Mouse (Mus musculus) c-Kit-negative CD71-positive TER-119-positive erythroid progenitor cells, embryonic 14.5 days (primary cell): Measurements from ENCODE around the gene E130308A19Rik.

Experiments
- DNase-seq: peaks from one replicate; pipeline ENCODE4 v3.0.0-alpha.2; 2013; ENCODE audit warnings: low read depth, low spot score

Gene E130308A19Rik

DNA sequence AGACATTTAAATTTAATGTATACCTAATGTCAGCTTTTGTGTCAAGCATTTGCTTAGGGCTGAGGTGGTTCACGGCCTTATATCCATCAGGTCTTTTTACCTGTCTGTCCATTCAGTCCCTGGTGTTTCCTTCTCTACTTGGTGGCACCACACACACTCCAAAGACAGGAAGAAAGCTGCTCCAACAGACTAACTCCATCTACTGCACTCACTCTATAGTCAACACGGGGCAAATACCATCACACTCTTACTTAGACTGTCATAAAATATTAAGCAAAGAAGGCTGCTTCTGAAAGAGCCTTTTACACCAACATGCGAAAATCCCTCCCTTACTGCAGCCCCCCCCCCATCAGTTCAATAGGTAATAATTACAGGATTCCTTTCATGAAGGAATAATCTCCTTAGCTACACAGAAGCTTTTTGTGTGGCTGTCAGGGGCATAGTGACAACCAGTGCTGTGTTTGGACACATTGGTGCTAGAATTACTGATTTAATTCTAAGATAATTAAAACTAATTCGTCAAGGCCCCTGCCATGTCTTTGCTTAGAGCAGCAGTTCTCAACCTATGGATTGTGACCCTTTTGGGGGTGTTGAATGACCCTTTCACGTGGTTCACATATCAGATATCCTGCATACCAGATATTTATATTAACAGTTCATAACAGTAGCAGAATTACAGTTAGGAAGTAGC lies 101.3 kb downstream of the E130308A19Rik start:
- DNase-seq: no peak

DNA sequence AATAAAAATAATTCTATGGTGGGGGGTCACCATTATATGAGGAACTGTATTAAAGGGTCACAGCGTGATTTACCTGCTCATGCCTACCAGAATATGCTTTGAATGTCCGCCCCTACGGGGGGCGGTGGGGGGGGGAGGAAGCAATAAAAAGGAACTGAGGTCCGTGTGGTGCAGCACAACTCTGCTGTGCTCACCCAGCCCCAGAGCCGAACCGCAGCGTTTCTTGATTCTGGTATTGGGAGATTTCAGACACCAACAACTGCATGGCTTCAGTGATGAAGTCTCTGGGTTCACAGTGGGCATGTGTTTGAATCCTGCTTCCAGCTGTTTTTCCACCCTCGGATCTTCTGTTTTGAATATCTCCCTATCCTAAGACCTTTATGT lies 101.9 kb downstream of the E130308A19Rik start:
- no peak for DNase-seq

DNA sequence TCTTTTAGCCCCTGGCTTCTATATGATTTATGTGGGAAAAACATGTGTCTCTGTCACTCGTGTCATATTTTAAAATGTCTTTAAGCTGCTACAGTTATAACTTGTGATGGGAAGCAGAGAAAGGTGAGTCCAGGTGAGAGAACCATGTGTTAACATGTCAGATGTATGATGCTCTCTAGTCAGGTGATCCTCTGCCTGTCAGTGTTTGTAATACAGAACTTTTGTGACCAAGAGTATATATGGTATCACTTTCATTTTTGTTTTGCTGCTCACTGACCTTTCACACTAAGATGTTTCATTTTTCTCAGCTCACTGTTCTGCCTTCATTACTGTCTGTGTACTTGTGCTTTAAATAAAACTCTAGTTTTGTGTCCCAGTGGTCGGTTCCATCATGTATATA lies 102.8 kb downstream of the E130308A19Rik start:
- DNase-seq: no peak

DNA sequence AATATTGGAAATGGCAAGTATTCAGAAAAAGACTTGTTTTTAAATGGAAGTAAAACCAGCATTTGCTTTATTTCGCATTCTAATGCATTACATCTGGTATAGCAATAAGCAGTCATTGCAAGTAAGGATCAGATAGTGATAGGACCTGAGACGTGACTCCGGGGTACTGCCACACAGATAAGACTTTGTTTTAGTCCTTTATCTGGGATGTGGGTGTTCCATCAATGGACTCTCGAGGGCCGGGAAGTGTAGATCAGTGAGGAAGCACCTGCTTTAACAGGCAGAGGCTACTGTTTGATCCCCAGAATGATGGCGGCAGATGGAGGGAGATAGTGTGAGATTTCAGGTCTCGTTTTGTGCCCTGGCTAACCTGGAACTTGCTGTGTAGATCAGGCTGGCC lies 105.5 kb downstream of the E130308A19Rik start:
- no peak for DNase-seq

DNA sequence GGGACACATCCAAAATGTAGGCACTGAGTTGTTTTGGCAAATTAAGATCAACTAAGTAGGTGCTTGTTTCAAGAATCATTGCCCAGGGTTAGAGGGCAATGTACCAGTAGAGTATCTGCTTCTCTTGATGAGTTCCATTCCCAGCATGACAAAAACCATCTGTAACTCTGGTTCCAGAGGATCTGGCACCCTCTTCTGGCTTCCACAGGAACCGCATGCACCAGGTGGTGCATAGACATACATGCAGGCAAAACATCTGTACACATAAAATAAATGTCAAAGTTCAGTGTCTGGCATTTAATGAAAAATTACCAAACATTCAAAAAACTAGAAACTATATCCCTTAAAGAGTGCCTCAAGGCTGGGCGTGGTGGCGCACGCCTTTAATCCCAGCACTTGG lies 113.3 kb downstream of the E130308A19Rik start:
- DNase-seq: no peak

DNA sequence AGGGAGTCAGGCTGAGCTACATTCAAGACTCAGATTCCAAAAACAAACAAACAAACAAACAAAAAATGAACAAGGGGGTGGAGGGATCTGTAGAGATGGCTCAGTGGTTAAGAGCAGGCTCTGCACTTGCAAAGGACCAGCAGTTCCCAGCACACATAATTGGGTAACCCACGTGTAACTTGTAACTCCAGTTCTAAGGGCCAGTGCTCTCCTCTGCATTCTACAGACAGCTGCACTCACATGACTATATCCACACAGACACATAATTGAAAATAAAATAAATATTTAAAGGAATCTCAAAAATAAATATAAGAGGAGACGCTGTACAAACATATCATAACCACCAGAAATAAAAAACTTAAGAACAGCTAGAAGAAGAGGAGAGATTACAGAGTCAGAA lies 113.9 kb downstream of the E130308A19Rik start:
- no peak for DNase-seq

DNA sequence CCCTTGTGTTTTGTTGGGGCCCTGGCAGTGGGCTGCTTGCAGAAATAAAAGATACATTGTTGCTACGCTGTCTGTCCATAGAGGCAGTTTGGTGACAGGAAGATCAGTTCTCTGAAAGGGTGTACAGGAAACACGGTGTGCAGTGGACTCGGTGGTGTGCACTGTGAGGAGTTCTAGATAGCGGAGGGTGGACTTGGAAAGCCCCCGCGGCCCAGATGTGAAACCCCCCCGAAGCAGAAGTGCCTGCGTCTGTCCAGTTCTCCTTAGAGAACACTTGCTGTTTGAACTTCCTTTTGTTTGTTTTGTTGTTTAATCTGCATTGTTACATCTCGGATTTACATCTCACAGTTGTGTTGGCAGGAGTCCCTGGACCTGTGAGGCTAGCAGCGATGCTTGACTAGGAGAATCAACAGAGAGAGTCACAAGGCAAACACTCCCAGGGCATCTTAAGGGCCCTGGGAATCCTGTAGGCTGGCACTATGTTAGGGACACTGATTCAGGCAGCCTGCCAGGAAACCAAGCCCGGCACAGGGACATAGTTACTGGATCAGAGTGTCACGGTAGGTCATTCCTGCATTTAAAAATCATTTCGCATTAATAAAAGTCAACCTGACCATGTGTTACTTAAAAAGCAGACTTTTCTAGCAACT lies 127.6 kb downstream of the E130308A19Rik start:
- DNase-seq: no peak

DNA sequence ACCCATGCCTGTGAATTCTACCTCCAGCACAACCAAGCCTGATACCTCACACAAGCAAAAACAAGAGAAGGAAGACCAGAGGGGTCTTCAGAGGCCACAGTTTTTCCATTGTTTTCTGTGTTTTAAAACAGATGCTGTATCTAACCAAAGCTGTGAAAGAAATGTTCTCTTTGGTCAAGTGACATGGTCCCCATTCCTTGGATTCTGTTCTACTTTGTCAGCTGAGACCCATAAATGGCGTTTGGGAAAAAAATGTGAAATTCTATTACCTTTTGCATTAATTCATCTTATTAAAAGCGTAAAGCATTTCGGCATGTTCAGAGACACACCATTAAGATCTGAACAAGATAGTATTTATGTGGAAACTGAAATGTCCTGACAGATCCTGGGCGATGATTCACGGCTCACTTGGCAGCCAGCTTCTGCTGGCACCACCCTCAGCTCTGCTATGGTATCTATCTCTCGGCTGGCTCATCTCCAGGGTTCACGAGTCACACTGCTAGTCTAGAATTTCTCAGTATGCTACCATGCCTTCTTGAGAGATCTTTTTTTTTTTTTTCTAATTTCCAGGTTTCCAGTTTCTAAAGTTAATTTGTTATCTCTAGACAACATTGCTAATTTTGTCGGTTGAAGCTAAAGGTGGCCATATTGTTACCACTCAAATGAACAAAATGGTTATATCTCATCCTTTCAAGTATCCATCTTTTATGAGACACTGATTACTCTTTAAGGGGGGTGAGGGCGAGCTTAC lies 130.5 kb downstream of the E130308A19Rik start:
- no peak for DNase-seq

DNA sequence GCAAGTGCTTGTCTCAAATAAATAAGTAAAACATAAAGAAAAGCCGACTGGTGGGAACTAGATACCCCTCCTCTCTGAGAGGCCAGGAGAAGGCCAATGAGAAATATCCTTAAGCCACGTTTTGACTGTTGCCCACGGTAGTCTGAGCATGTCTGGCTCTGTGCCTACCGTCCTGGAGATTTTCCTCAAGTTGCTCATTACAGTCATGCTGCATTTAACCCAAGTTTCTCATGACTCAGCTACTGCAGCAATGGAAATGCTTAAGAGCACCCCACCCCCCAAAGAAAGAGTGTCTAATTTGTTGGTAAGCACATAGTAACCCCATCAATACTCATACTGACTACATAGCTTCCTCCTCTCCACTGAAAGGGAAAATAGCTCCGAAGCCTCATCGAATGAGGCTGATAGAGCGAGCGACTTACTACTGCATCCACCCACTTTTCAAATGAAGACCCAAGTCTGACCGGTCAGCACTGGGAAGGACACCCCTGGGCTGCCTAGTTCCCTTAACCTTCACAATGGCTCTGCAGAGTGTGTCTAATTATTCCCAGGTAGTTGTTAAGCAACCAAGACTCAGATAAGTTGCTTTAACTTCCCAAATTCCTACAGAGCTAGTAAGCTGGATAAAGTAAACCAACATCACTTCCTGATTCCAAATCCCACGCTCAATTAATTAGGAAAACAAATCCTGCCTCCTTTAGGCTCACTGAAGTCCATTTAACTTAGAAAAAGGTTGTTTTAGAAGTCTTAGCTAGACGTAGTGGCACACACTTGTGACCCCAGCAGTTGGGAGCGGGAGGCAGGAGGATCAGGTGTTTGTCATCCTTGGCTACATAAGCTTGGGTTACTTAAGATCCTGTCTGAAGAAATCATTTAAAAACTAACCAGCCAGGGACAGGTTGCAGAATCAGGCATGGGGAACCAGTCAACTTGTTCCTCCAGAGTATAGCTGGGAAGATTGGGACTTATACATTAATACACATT lies 131.7 kb downstream of the E130308A19Rik start:
- DNase-seq: no peak

DNA sequence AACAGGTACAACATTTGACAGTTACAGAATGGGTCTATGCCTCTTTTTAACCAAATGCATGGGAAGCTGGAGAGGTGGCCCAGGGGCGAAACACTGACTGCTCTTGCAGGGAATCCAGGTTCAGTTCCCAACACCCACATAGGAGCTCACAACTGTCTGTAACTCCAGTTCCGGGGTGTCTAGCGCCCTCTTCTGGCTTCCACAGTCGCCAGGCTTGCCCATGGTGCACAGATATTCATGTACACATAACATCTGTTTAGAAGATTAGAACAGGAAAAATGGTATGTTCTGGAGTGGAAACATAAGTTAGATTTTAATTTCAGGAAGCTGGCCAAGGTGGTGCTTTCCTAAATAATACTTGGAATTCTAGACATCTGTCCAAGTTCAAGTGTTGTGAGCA lies 134.0 kb downstream of the E130308A19Rik start:
- DNase-seq: no peak

DNA sequence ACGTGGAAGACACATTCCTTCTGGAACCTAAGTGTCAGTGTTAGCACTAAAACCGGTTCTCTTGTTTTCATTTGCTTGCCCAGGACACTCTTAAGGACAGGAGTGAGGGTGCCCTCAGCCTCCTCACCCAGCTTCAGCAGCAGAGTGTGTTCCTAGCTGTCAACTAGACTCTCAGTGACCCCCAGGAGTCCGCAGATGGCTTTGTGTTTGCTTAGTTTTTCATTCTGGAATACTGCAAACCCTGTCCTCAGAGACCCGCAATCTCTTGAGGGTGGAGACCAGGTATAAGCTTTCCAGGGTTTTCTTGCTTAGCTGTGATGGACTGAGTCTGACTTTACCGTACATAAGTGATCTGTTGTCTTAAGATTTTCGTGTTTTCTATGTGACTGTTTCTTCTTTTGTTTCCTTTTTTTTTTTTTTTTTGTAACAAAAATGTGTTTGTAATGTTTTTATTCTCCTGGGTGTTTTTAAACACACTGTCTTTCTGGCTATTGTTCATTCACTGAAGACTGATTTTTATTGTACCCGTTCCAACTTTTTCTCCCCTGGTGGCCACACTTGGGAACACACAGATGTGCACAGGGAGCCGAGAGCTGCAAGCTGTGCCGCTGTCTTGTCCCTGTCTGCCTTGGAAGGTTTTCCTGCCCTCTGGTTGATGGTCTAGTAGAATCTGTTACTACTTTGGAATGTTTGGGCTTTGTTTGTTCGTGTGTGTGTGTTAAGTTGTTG lies 134.8 kb downstream of the E130308A19Rik start:
- no peak for DNase-seq

DNA sequence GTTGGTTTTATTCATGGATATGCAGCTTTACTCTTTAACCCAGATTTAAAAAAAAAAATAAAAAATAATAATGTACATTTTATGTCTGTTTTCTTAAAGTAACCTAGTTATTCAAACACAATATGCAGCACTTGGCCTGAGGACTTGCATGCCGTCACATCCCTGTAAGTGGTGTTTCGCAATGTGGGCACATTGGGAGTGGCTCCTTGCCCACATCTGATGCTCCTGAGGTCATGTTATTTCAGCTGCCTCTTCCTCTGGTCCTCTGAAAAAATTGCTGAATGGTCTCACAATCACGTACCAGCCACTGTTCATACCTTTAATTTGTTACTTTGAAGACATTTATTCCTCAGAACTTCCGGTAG lies 135.3 kb downstream of the E130308A19Rik start:
- DNase-seq: no peak

DNA sequence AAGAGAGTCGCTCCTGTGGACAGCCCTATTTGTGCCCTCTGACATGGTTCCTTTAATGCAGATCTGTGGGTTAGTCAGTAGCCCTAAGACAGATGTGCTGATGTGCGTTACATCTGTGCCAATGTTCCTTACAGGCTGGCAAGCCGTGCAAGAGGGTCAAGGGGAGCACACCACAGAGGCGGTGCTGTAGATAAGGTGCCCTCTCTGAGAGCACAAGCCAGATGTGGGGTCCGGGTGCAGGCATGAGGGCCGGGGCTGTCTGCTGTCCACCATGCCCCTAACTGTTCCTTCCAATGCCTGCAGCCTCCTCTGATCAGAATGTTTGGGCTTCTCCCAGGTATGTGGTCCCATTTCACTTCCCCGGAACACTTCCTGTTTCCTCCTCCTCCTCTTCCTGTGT lies 138.9 kb downstream of the E130308A19Rik start:
- DNase-seq: no peak

DNA sequence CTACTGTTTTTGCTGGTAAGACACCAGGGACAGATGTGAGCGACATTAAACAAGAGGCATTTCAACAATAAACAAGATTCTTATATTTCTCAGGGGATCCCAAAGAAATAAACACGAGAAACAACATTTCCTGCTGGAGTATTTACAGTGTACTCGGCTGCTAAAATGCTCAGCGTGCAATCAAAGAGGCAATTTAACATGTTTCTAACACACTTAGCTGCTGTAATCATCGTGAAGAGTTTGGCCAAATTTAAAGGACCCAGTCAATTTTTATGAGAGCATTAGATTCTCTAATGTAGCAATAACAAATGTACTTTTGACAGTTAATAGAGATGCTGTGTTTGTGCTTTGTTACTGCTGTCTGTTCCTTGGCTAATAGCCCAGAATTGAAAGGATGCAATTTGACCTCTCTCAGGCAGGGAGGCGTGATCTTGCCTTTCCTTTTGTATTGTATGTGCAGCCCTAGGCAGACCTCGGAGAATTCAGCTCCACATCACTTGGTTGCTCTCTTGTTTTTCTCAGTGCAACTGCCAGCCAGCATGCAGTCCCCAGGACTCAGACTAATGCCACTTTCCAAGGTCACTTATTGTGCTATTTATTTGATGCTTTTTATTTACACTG lies 139.5 kb downstream of the E130308A19Rik start:
- DNase-seq: no peak

DNA sequence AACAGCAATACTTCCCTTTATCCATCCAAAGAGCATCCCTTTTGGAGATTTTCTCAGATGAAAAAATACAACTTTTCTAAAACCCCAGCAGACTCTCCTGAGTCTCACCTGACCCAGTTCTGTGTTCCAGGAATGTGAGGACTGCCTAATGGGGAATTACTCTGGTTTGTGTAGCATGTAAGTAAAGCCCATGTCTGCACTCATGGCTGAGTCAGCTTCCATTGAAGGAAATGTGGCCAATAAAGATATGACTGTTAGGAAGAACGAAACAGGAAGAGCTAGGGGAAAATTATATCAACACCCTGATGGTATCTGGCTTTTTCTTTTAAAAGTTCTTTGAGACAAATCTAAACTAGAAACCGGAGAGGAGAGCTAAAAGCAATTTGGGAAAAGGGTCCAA lies 141.7 kb downstream of the E130308A19Rik start:
- DNase-seq: no peak

DNA sequence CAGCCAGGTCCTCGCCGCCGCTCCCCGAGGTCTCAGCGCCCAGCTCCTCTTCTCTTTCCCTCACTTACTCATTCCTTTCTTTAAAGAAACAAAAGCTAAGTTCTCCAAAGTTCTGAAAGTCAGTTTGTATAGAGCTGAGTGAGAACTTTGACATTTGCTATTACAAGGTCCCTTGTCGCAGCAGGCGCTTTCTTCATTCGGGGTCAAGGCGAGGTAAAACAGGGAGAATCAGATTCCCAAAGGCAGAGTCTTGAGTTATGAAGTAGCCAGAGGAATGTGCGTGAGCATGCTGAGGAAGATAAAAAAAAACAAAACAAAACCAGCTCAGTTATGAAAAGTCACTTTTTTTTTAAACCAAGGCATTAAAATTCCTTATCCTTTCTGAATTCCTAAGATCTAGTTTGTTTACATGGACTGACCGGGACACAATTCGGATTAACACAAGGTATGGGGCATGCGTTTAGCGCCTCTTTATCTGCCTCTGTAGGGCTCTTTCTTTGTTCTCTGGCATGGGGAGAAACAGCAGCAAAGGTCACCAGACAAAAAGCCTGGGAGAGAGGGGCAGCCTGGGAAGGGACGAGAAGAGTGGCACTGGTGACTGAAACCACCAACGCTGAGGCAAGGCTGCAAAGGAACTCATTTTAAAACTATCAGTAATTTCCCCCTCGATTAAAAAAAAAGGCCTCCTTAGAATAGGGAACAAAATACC lies 146.3 kb downstream of the E130308A19Rik start:
- no peak for DNase-seq

DNA sequence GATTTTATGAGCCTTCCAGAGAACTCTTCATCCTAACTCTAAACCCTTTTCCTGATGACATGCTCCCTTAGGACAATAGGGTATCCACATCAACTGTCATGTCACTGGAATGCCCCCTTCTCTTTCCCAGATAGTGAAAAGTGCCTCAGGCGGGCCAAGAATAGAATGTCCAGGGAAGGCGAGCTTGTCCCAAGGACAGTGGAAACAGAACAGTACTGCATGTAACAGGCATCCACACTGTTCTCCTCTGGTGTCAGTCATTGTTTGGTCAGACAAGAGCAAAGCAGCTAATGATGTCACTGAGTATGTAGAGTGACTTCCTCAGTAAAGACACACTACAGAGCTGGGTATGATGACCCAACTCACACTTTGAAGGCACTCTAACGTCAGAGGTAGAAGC lies 151.8 kb downstream of the E130308A19Rik start:
- no peak for DNase-seq

DNA sequence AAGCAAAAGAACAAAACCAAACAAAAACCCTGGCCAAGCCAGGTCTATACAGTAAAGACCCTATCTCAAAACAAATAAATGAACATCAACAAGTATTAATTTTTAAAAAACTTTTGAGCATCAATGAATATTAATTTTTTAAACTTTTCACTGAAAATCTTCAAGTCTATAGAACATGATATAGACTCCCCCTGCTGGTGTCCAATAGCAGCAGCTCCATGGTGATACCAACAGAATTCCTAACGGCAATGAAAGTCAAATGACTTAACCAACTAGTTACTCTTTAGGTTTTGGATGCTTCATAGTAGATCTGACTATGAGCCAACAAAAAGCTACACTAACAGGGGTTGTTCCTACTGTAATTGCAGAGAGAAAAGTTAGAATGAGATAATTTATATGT lies 154.6 kb downstream of the E130308A19Rik start:
- no peak for DNase-seq

DNA sequence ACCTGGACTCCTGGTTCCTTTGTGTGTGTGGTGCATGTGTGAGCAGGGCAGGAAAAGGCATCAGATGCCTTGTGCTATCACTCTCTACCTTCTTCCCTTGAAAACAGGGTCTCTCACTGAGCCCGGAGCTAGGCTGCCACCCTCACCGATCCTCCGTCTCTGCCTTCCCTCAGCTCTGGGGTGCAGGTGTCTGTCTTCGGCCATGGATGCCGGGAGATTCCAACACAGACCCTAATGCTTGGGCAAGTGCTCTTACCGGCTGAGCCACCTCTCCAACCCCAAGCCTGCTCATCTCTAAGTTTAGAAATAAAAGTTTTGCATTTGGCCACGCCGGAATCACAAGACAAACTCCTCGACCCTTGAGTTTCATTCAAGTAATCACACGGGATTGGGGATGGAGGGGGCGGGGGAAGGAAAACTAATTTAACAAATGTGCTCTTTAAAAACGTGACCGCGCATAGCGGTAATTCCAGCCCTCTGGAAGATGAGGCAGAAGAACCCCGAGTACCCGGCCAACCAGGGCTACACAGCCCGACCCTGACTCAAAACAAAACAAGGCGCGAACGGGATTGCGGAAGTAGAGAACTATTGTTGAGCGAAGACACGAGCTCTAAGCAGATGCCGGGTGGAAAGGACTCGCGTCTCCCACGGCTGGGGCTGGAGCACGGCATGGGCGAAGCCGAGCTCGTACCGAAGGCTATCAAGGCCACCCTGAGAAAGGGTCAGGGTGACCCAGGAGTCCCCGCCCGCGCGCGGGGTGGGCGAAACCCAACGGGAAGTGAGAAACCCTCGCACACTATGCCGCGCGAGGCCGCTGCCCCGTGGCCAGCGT lies 157.1 kb downstream of the E130308A19Rik start:
- peak; percentile 19 for DNase-seq
